Mouse (Mus musculus) kidney, postnatal 36 days (tissue): ENCODE data around the gene Ankrd22.

Experiments
- DNase-seq, 2 experiments: peaks; one replicate each; pipeline ENCODE4 v3.0.0; 2021 to 2022; ENCODE audit warnings: mixed read lengths in 2 of 2

Gene Ankrd22

GRCm38 (mm10) chr19:34180316-34180715 lies 14.5 kb upstream of the Ankrd22 start:
- DNase-seq: no peak

- no peak for DNase-seq
Observed at GRCm38 (mm10) chr19:34179136-34179535, 13.3 kb upstream of the Ankrd22 start.

GRCm38 (mm10) chr19:34174004-34174403 lies 8.2 kb upstream of the Ankrd22 start:
- DNase-seq: no peak

GRCm38 (mm10) chr19:34171167-34171566 lies 5.3 kb upstream of the Ankrd22 start:
- no peak for DNase-seq

- DNase-seq: no peak
Observed at GRCm38 (mm10) chr19:34169121-34169520, 3.3 kb upstream of the Ankrd22 start.

- DNase-seq: no peak
Observed at GRCm38 (mm10) chr19:34167896-34168661, 2.2 kb upstream of the Ankrd22 start.

GRCm38 (mm10) chr19:34166386-34166785 lies 533 bp upstream of the Ankrd22 start:
- no peak for DNase-seq

GRCm38 (mm10) chr19:34162693-34163092 lies 3.2 kb downstream of the Ankrd22 start:
- no peak for DNase-seq

- no peak for DNase-seq
Observed at GRCm38 (mm10) chr19:34153263-34154144, 12.3 kb downstream of the Ankrd22 start.

GRCm38 (mm10) chr19:34151909-34152308 lies 13.9 kb downstream of the Ankrd22 start:
- DNase-seq: peak in 1 of 2 experiments; percentile 10

GRCm38 (mm10) chr19:34148421-34148820 lies 17.4 kb downstream of the Ankrd22 start:
- DNase-seq: no peak

- DNase-seq: no peak
Observed at GRCm38 (mm10) chr19:34139431-34140046, 26.3 kb downstream of the Ankrd22 start.

GRCm38 (mm10) chr19:34138720-34139430 lies 27.0 kb downstream of the Ankrd22 start:
- DNase-seq: peak; percentile 31 to 64

GRCm38 (mm10) chr19:34120107-34120731 lies 45.6 kb downstream of the Ankrd22 start:
- DNase-seq: no peak

GRCm38 (mm10) chr19:34119653-34120052 lies 46.2 kb downstream of the Ankrd22 start:
- no peak for DNase-seq

- DNase-seq: no peak
Observed at GRCm38 (mm10) chr19:34119102-34119501, 46.8 kb downstream of the Ankrd22 start.

GRCm38 (mm10) chr19:34104841-34105240 lies 61.0 kb downstream of the Ankrd22 start:
- no peak for DNase-seq

GRCm38 (mm10) chr19:34101888-34102287 lies 64.0 kb downstream of the Ankrd22 start:
- no peak for DNase-seq

- no peak for DNase-seq
Observed at GRCm38 (mm10) chr19:34100633-34101032, 65.2 kb downstream of the Ankrd22 start, which contains the start of gene Lipm. Gene Lipm (plus strand): TSS chr19:34100933.

GRCm38 (mm10) chr19:34096228-34096627 lies 69.6 kb downstream of the Ankrd22 start:
- DNase-seq: no peak

- DNase-seq: no peak
Observed at GRCm38 (mm10) chr19:34095381-34095780, 70.5 kb downstream of the Ankrd22 start.
